Comparison of ENCODE assay signal across 18 mouse cellular contexts in the genomic region with DNA sequence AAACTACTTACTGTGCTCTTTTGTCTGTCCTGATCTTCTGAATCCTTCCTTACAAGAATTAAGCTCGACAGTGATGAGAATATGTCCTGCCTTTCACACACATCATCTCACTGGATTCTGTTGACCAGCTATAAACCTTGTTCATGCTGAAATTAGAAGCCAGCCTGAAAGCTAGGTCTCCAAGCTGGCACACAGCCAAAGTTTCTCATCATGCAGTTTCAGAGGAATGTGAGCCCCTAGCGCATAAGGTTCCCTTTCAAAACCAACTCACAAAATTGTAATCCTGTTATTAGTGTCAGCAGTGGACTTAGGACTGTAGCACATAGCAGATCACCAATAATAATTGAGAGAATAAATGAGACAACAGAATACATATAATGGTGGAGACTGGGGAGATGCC.
DNase-seq lines count a peak whose midpoint lies in the region; ATAC-seq lines count a peak whose summit lies in the region.
"Had no signal": no experiment of that assay in that cellular context is flagged by ENCODE, and none has a peak within 500 bp of the region (broad histone marks: within the 10 kb centered on the region; RNA-seq: fewer than 3 reads in every experiment).

No protein-coding gene starts in this region.

- peak; percentile 27 for DNase-seq in embryo, embryonic 11 days
- no peak for DNase-seq in embryo, embryonic 9.5 days (ENCODE audit: extremely low spot score)
- peak; percentile 7 for DNase-seq in kidney, postnatal 10 days
- no peak for DNase-seq in kidney, postnatal 14 days
- DNase-seq in Muller cell, postnatal 12 days (ENCODE audit: inconsistent ontology term), result peak; percentile 29
- peak; percentile 44 to 46 for DNase-seq in cerebellum, postnatal 14 days
- DNase-seq in thymus, postnatal 36 days, result no peak
- DNase-seq: adrenal gland, adult 8-10 months; heart, adult 18-20 months; kidney, adult 8-10 months; right cerebral cortex, postnatal 25 days; thymus, adult 18-20 months had no signal

- no peak overlapping the region for H3K9ac ChIP-seq in intestine, embryonic 15.5 days
- H3K9ac ChIP-seq: embryonic facial prominence, embryonic 15.5 days; forebrain, embryonic 15.5 days; limb, embryonic 13.5 days; midbrain, embryonic 12.5 days had no signal

- H3K36me3 ChIP-seq in intestine, embryonic 15.5 days, result no peaks in the 10 kb centered on the region
- H3K36me3 ChIP-seq: embryonic facial prominence, embryonic 15.5 days; forebrain, embryonic 15.5 days; limb, embryonic 13.5 days; midbrain, embryonic 12.5 days had no signal

- no peaks in the 10 kb centered on the region for H3K27me3 ChIP-seq in intestine, embryonic 15.5 days (replicated peaks)
- H3K27me3 ChIP-seq: embryonic facial prominence, embryonic 15.5 days; forebrain, embryonic 15.5 days; limb, embryonic 13.5 days; midbrain, embryonic 12.5 days had no signal

- WGBS in intestine, embryonic 15.5 days, result 64% methylated on average over 2 of the region's 2 CpGs

- H3K27ac ChIP-seq in intestine, embryonic 15.5 days, result no peak overlapping the region
- H3K27ac ChIP-seq: embryonic facial prominence, embryonic 15.5 days; forebrain, embryonic 15.5 days; limb, embryonic 13.5 days; midbrain, embryonic 12.5 days had no signal

- H3K9me3 ChIP-seq in intestine, embryonic 15.5 days, result no peaks in the 10 kb centered on the region
- H3K9me3 ChIP-seq: embryonic facial prominence, embryonic 15.5 days; forebrain, embryonic 15.5 days; limb, embryonic 13.5 days; midbrain, embryonic 12.5 days had no signal

- no peak for ATAC-seq in intestine, embryonic 15.5 days
- ATAC-seq: forebrain, embryonic 15.5 days; hindbrain, embryonic 16.5 days had no signal

- H3K4me3 ChIP-seq in intestine, embryonic 15.5 days (replicated peaks), result no peak overlapping the region
- H3K4me3 ChIP-seq: embryonic facial prominence, embryonic 15.5 days; forebrain, embryonic 15.5 days; limb, embryonic 13.5 days; midbrain, embryonic 12.5 days had no signal

- H3K4me1 ChIP-seq in intestine, embryonic 15.5 days (replicated peaks), result no peaks in the 10 kb centered on the region
- H3K4me1 ChIP-seq: forebrain, embryonic 15.5 days; midbrain, embryonic 12.5 days had no signal

- no peak overlapping the region for H3K4me2 ChIP-seq in intestine, embryonic 15.5 days (replicated peaks)
- H3K4me2 ChIP-seq: embryonic facial prominence, embryonic 15.5 days; forebrain, embryonic 15.5 days; limb, embryonic 13.5 days; midbrain, embryonic 12.5 days had no signal

Comparison
In these comparisons a context has a peak if more than half of its experiments do, and no peak if none do; other contexts are left out.
1. DNase-seq: peak in embryo, embryonic 11 days (single experiment), kidney, postnatal 10 days (single experiment), Muller cell, postnatal 12 days (single experiment) and cerebellum, postnatal 14 days (2 of 2); none in embryo, embryonic 9.5 days (single experiment), kidney, postnatal 14 days (single experiment) and thymus, postnatal 36 days (0 of 2).